Mouse (Mus musculus): ENCODE measurements around the gene Igf1r. TPM values are rescaled to one million over a fixed set of nuclear protein-coding genes. Genes with fewer than 3 reads are reported as not detected.

Igf1r gene
- total and polyA plus RNA-seq, 2 experiments from 2014 or later, result 12.1 to 40.3 TPM

DNA sequence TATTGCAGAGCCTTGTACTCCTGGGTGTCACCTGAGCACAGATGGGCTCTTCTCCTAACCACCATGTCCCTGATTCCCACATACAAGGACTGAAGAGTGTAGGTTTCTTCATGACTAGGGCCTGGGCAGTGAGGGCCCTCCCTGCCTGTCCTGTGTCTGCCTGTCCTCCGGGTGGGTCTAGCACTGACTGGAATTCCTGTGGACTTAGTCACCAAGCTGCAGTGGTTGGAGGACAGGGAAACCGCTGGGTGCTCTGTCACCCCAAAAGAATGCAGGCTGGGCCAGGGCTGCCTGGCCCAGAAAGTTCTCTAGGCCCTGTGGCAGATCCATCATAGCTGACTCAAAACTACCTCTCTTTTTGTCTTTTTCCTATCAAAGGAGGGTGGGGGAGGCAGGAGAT is 69.1 kb downstream of the Igf1r start:
- Histone ChIP-seq H3K27ac (ENCODE audit: low read depth, low read length) (no peak overlapping the region), H3K36me3 (ENCODE audit: insufficient read depth, low read length) (no peaks in the 10 kb centered on the region), H3K9me3 (ENCODE audit: low read length) (no peaks in the 10 kb centered on the region), H3K4me3 (ENCODE audit: low read depth, low read length) (no peak overlapping the region), H3K9ac (replicated peaks; ENCODE audit: low read length, poor library complexity, severe bottlenecking) (no peak overlapping the region), H3K27me3 (ENCODE audit: insufficient read depth, low read length) (no peaks in the 10 kb centered on the region), H3K4me2 (ENCODE audit: low read depth, low read length, poor library complexity, severe bottlenecking) (no peak overlapping the region), H3K4me1 (ENCODE audit: insufficient read depth, low read length) (0 out of 2 replicates have a peak, but pooled peaks cover 3% of the 10 kb centered on the region)
- WGBS, result 80% methylated on average over 2 of the region's 2 CpGs
- ATAC-seq (ENCODE audit: low FRiP score) (no peak), DNase-seq (ENCODE audit: low spot score) (no peak)
- no peak for TF ChIP-seq CTCF (IDR thresholded peaks at IDR 0.05)

DNA sequence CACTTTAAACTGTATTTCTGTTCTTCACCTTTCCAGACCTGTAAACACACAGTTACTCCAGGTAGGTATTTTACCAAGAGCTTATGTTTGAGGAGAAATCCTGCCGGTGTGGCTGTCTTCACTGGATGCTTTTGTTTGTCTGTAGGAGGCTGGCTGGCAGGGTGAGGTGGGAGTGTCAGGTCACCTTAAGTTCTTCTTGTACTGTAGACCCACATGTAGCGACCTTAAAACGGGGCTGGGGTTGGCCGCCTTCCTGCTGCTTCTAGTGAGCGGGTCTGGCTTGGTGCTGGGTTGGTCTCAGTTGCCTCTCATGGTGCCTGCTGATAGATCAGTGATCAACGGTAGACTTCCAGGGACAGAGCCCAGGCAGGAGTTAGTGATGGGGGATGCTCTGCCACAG is 69.6 kb downstream of the Igf1r start:
- H3K4me2 ChIP-seq (ENCODE audit: low read depth, low read length, poor library complexity, severe bottlenecking), result no peak overlapping the region
- TF ChIP-seq CTCF (IDR thresholded peaks at IDR 0.05), result no peak
- ATAC-seq (ENCODE audit: low FRiP score) (no peak), DNase-seq (ENCODE audit: low spot score) (no peak)
- no peaks in the 10 kb centered on the region for H3K27me3 ChIP-seq (ENCODE audit: insufficient read depth, low read length)
- no peaks in the 10 kb centered on the region for H3K36me3 ChIP-seq (ENCODE audit: insufficient read depth, low read length)
- 0 out of 2 replicates have a peak, but pooled peaks cover 3% of the 10 kb centered on the region for H3K4me1 ChIP-seq (ENCODE audit: insufficient read depth, low read length)
- H3K9me3 ChIP-seq (ENCODE audit: low read length), result no peaks in the 10 kb centered on the region
- no peak overlapping the region for H3K4me3 ChIP-seq (ENCODE audit: low read depth, low read length)
- H3K27ac ChIP-seq (ENCODE audit: low read depth, low read length), result no peak overlapping the region
- H3K9ac ChIP-seq (replicated peaks; ENCODE audit: low read length, poor library complexity, severe bottlenecking), result no peak overlapping the region
- 84% methylated on average over 6 of the region's 6 CpGs for WGBS

DNA sequence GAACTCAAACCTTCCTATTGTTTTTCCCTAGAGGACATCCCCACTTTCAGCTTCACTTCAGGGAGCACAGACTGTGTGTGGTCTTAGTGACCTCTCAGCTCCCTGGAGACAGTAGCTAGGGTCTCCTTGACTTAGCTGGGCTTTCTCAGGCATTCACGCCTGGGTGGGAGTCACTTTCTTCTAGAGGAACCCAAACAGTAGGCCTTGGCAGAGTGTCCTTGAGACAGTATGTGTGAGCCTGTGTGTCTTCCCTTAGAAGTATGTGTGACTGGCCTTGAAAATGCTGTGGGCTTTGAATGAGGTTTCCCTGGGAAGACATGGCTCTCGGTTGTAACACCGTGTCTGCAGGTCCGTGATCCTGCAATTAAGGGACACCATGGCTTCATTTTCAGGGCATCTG is 71.3 kb downstream of the Igf1r start:
- no peak overlapping the region for H3K4me2 ChIP-seq (ENCODE audit: low read depth, low read length, poor library complexity, severe bottlenecking)
- 83% methylated on average over 4 of the region's 4 CpGs for WGBS
- no peak for TF ChIP-seq CTCF (IDR thresholded peaks at IDR 0.05)
- no peak overlapping the region for H3K27ac ChIP-seq (ENCODE audit: low read depth, low read length)
- no peak overlapping the region for H3K9ac ChIP-seq (replicated peaks; ENCODE audit: low read length, poor library complexity, severe bottlenecking)
- no peaks in the 10 kb centered on the region for H3K9me3 ChIP-seq (ENCODE audit: low read length)
- no peaks in the 10 kb centered on the region for H3K27me3 ChIP-seq (ENCODE audit: insufficient read depth, low read length)
- 0 out of 2 replicates have a peak, but pooled peaks cover 3% of the 10 kb centered on the region for H3K4me1 ChIP-seq (ENCODE audit: insufficient read depth, low read length)
- no peak overlapping the region for H3K4me3 ChIP-seq (ENCODE audit: low read depth, low read length)
- no peaks in the 10 kb centered on the region for H3K36me3 ChIP-seq (ENCODE audit: insufficient read depth, low read length)
- no peak for ATAC-seq (ENCODE audit: low FRiP score)
- DNase-seq (ENCODE audit: low spot score), result no peak

DNA sequence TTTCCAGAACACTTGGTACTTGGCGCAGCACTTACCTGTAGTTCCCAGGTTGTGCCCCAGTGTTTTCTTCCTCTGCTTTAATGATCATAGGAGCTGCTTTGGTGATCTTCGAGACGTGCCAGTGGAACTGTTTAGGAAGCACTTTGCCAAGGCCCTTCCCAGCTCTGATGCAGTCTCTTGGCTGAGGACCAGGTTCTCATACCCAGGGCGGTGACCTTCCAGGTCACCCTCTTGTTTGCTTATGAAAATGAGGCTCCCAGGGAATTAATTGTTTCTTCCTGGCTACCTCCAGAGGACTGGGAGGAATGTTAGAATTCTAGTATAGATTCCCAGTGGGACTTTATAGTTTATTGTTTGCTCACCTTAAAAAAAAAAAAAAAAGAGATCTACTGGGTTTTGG is 72.0 kb downstream of the Igf1r start:
- no peaks in the 10 kb centered on the region for H3K36me3 ChIP-seq (ENCODE audit: insufficient read depth, low read length)
- ATAC-seq (ENCODE audit: low FRiP score), result no peak
- H3K4me3 ChIP-seq (ENCODE audit: low read depth, low read length), result no peak overlapping the region
- no peak overlapping the region for H3K9ac ChIP-seq (replicated peaks; ENCODE audit: low read length, poor library complexity, severe bottlenecking)
- DNase-seq (ENCODE audit: low spot score), result no peak
- WGBS, result 81% methylated on average over 4 of the region's 4 CpGs
- H3K27ac ChIP-seq (ENCODE audit: low read depth, low read length), result no peak overlapping the region
- H3K27me3 ChIP-seq (ENCODE audit: insufficient read depth, low read length), result no peaks in the 10 kb centered on the region
- 0 out of 2 replicates have a peak, but pooled peaks cover 3% of the 10 kb centered on the region for H3K4me1 ChIP-seq (ENCODE audit: insufficient read depth, low read length)
- H3K4me2 ChIP-seq (ENCODE audit: low read depth, low read length, poor library complexity, severe bottlenecking), result no peak overlapping the region
- no peak for TF ChIP-seq CTCF (IDR thresholded peaks at IDR 0.05)
- no peaks in the 10 kb centered on the region for H3K9me3 ChIP-seq (ENCODE audit: low read length)

DNA sequence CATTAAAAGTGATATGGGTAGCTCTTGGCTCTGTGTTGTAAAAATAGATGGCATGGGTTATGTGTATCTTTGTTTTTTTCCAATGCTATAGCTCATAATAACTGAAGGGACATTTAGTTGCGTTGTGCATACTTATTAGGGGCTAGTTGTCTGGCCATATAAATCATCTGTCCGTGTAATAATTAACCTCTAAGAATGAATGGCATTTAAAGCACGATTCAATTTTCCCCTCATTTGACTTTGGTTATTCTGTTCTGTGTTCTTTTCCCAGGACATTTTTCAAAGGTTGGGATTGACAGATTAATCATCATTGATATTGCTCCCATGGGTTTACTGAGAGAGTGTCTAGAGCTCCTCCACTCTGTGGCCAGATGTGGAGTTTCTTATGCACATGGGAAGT is 72.8 kb downstream of the Igf1r start:
- H3K27ac ChIP-seq (ENCODE audit: low read depth, low read length), result 0 out of 2 replicates have a peak overlapping the region, but pooled peaks have one; percentile 3
- no peak for TF ChIP-seq CTCF (IDR thresholded peaks at IDR 0.05)

DNA sequence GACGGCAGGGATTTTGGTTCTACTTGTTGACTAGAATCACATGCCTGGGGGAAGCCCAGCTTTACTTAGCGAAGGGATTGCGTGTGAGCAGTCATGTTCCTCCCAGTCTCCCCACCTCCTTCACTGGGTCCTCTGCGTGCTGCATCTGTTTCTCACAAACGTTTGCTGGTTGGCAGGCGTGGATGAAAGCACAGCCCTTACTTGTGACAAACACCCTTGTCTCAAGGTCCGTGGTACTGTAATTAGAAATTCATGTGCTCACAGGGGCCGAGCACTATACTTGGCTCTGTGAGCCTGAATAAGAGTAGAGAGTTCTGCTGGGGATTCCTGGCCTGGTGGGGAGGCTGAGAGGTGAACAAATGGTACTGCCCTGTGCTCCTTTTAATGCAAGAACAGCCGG is 73.4 kb downstream of the Igf1r start:
- ATAC-seq (ENCODE audit: low FRiP score) (no peak), DNase-seq (ENCODE audit: low spot score) (no peak)
- H3K27me3 ChIP-seq (ENCODE audit: insufficient read depth, low read length), result no peaks in the 10 kb centered on the region
- H3K9me3 ChIP-seq (ENCODE audit: low read length), result no peaks in the 10 kb centered on the region
- no peak overlapping the region for H3K4me3 ChIP-seq (ENCODE audit: low read depth, low read length)
- 60% methylated on average over 9 of the region's 9 CpGs for WGBS
- H3K36me3 ChIP-seq (ENCODE audit: insufficient read depth, low read length), result no peaks in the 10 kb centered on the region
- H3K4me2 ChIP-seq (ENCODE audit: low read depth, low read length, poor library complexity, severe bottlenecking), result no peak overlapping the region
- H3K9ac ChIP-seq (replicated peaks; ENCODE audit: low read length, poor library complexity, severe bottlenecking), result no peak overlapping the region
- TF ChIP-seq CTCF (IDR thresholded peaks at IDR 0.05), result no peak
- H3K4me1 ChIP-seq (ENCODE audit: insufficient read depth, low read length), result 0 out of 2 replicates have a peak, but pooled peaks cover 3% of the 10 kb centered on the region
- no peak overlapping the region for H3K27ac ChIP-seq (ENCODE audit: low read depth, low read length)

More for the DNA sequence above, 72.8 kb downstream of the Igf1r start:
- DNase-seq (ENCODE audit: low spot score), result no peak
- no peaks in the 10 kb centered on the region for H3K36me3 ChIP-seq (ENCODE audit: insufficient read depth, low read length)
- ATAC-seq (ENCODE audit: low FRiP score), result no peak
- H3K27me3 ChIP-seq (ENCODE audit: insufficient read depth, low read length), result no peaks in the 10 kb centered on the region
- 63% methylated on average over 3 of the region's 3 CpGs for WGBS
- H3K9me3 ChIP-seq (ENCODE audit: low read length), result no peaks in the 10 kb centered on the region
- no peak overlapping the region for H3K4me2 ChIP-seq (ENCODE audit: low read depth, low read length, poor library complexity, severe bottlenecking)
- H3K4me1 ChIP-seq (ENCODE audit: insufficient read depth, low read length), result 0 out of 2 replicates have a peak, but pooled peaks cover 3% of the 10 kb centered on the region
- no peak overlapping the region for H3K9ac ChIP-seq (replicated peaks; ENCODE audit: low read length, poor library complexity, severe bottlenecking)
- no peak overlapping the region for H3K4me3 ChIP-seq (ENCODE audit: low read depth, low read length)
